In genomic region chr13:23740910-23741309, GRCm38 (mm10) we compare ENCODE assay signal across 10 mouse cellular contexts. TPM values are rescaled to one million over a fixed set of nuclear protein-coding genes. Genes with fewer than 3 reads are reported as not detected.
DNase-seq lines count a peak whose midpoint lies in the region; ATAC-seq and TF ChIP-seq lines count a peak whose summit lies in the region.
"Had no signal": no experiment of that assay in that cellular context is flagged by ENCODE, and none has a peak within 500 bp of the region (broad histone marks: within the 10 kb centered on the region; RNA-seq: fewer than 3 reads in every experiment).

No protein-coding gene starts in this region.

- H3K9me3 ChIP-seq in forebrain, embryonic 11.5 days (ENCODE audit: control insufficient read depth, low read length) = no peaks in the 10 kb centered on the region
- H3K9me3 ChIP-seq in forebrain, postnatal 0 days (ENCODE audit: low read length) = no peaks in the 10 kb centered on the region
- H3K9me3 ChIP-seq in limb, embryonic 13.5 days = no peaks in the 10 kb centered on the region

- H3K4me1 ChIP-seq in forebrain, embryonic 11.5 days (replicated peaks; ENCODE audit: control insufficient read depth, insufficient read depth, low read length) = no peaks in the 10 kb centered on the region; the same call in 1 of the 2 replicates
- H3K4me1 ChIP-seq in forebrain, postnatal 0 days (ENCODE audit: insufficient read depth) = peaks cover 6% of the 10 kb centered on the region
- peaks cover 21% of the 10 kb centered on the region for H3K4me1 ChIP-seq in limb, embryonic 13.5 days

- no peaks in the 10 kb centered on the region for H3K36me3 ChIP-seq in forebrain, embryonic 11.5 days (ENCODE audit: control insufficient read depth, insufficient read depth, low read length)
- no peaks in the 10 kb centered on the region for H3K36me3 ChIP-seq in forebrain, postnatal 0 days (ENCODE audit: insufficient read depth)
- H3K36me3 ChIP-seq in limb, embryonic 13.5 days = no peaks in the 10 kb centered on the region

- H3K27ac ChIP-seq in forebrain, embryonic 11.5 days (ENCODE audit: low read depth, low read length) = no peak overlapping the region
- no peak overlapping the region for H3K27ac ChIP-seq in forebrain, postnatal 0 days (ENCODE audit: low read depth, low read length)
- 0 out of 2 replicates have a peak overlapping the region, but pooled peaks have one; percentile 58 for H3K27ac ChIP-seq in limb, embryonic 13.5 days

- H3K4me3 ChIP-seq in forebrain, embryonic 11.5 days (ENCODE audit: low read depth, low read length) = no peak overlapping the region
- H3K4me3 ChIP-seq in forebrain, postnatal 0 days (ENCODE audit: low read depth, low read length) = no peak overlapping the region
- peak overlapping the region; percentile 64 for H3K4me3 ChIP-seq in limb, embryonic 13.5 days

- no peak for DNase-seq in forebrain, embryonic 11.5 days (ENCODE audit: low spot score)
- no peak for DNase-seq in forebrain, postnatal 0 days
- peak; percentile 13 for DNase-seq in thymus, postnatal 0 days (ENCODE audit: low spot score)
- DNase-seq in thymus, postnatal 10 days (ENCODE audit: low spot score in 2 of 2) = no peak
- DNase-seq in adrenal gland, adult 8-10 months = no peak
- no peak for DNase-seq in gastrocnemius, adult 8-10 months (ENCODE audit: low spot score in 2 of 2)
- no peak for DNase-seq in B cell, adult 2 months
- DNase-seq: cerebellum, adult 9-11 months had no signal

- TF ChIP-seq CTCF in forebrain, postnatal 0 days (IDR thresholded peaks at IDR 0.05; ENCODE audit: low read depth) = no peak

- no peak overlapping the region for H3K9ac ChIP-seq in forebrain, embryonic 11.5 days (ENCODE audit: low read length)
- H3K9ac ChIP-seq in forebrain, postnatal 0 days = no peak overlapping the region
- peak overlapping the region; percentile 89; the same call in 1 of the 2 replicates for H3K9ac ChIP-seq in limb, embryonic 13.5 days

- H3K27me3 ChIP-seq in forebrain, embryonic 11.5 days (ENCODE audit: control insufficient read depth, insufficient read depth, low read length) = no peaks in the 10 kb centered on the region
- no peaks in the 10 kb centered on the region for H3K27me3 ChIP-seq in forebrain, postnatal 0 days (ENCODE audit: insufficient read depth, low read length)
- H3K27me3 ChIP-seq in limb, embryonic 13.5 days = no peaks in the 10 kb centered on the region

- H3K4me2 ChIP-seq in forebrain, embryonic 11.5 days (ENCODE audit: low read depth, low read length, severe bottlenecking) = peak overlapping the region; percentile 95; the same call in 1 of the 2 replicates
- H3K4me2 ChIP-seq in forebrain, postnatal 0 days (ENCODE audit: low read depth) = no peak overlapping the region
- H3K4me2 ChIP-seq in limb, embryonic 13.5 days (replicated peaks) = peak overlapping the region; percentile 95

- ATAC-seq in forebrain, embryonic 11.5 days (replicated peaks; ENCODE audit: low FRiP score) = no peak
- ATAC-seq in forebrain, postnatal 0 days = no peak
- no peak for ATAC-seq in limb, embryonic 13.5 days (ENCODE audit: low FRiP score, low read depth)
- ATAC-seq: CD4-positive, CD25-positive, alpha-beta regulatory T cell, adult 4 months had no signal

- 71% methylated on average over 5 of the region's 5 CpGs for WGBS in forebrain, embryonic 11.5 days
- WGBS in forebrain, postnatal 0 days = 69% methylated on average over 5 of the region's 5 CpGs
- WGBS in limb, embryonic 13.5 days = 62% methylated on average over 5 of the region's 5 CpGs

RNA-seq across cellular contexts. Expression of gene Hist1h1c, which starts 2.3 kb away (rescaled TPM):
- 14.5 and 15.2 TPM in 2 replicates for polyA plus RNA-seq in forebrain, embryonic 11.5 days (2014; fragmentation: Nextera tagmentation; extraction: Ambion mirVana)
- total RNA-seq in forebrain, postnatal 0 days (2014; rRNA removed) = 475 and 498 TPM in 2 replicates
- polyA plus RNA-seq in forebrain, postnatal 0 days (2015; fragmentation: Nextera tagmentation; extraction: Ambion mirVana) = 24.0 and 26.3 TPM in 2 replicates
- polyA plus RNA-seq in thymus, postnatal 0 days (2015; fragmentation: Nextera tagmentation; extraction: Ambion mirVana) = 37.5 and 44.7 TPM in 2 replicates
- polyA plus RNA-seq in limb, embryonic 13.5 days (2015; fragmentation: Nextera tagmentation; extraction: Ambion mirVana) = 22.0 and 23.8 TPM in 2 replicates
- 100 to 1,000 TPM; 212 to 290 (median 255) TPM for total RNA-seq in adrenal gland, adult 8-10 months (2022)
- 100 to 1,000 TPM; 196 to 246 (median 227) TPM for total RNA-seq in gastrocnemius, adult 8-10 months (2022)

RNA-seq across cellular contexts. Expression of gene Hist1h3c, which starts 4.5 kb away (rescaled TPM):
- 8.7 and 10.6 TPM in 2 replicates for polyA plus RNA-seq in forebrain, embryonic 11.5 days (2014; fragmentation: Nextera tagmentation; extraction: Ambion mirVana)
- total RNA-seq in forebrain, postnatal 0 days (2014; rRNA removed) = 294 and 301 TPM in 2 replicates
- polyA plus RNA-seq in forebrain, postnatal 0 days (2015; fragmentation: Nextera tagmentation; extraction: Ambion mirVana) = 0.84 TPM in 1 of 2 replicates, not detected in the other
- 32.0 and 33.1 TPM in 2 replicates for polyA plus RNA-seq in thymus, postnatal 0 days (2015; fragmentation: Nextera tagmentation; extraction: Ambion mirVana)
- 17.7 and 20.6 TPM in 2 replicates for polyA plus RNA-seq in limb, embryonic 13.5 days (2015; fragmentation: Nextera tagmentation; extraction: Ambion mirVana)
- total RNA-seq in adrenal gland, adult 8-10 months (2022) = 10 to 100 TPM in 1 of 4 experiments, 1 to 10 TPM in 3; 4.3 to 10.9 (median 7.4) TPM
- not detected for total RNA-seq in gastrocnemius, adult 8-10 months (2022)

RNA-seq across cellular contexts. Expression of gene Hist1h2bb, which starts 5.6 kb away (rescaled TPM):
- 2.6 and 3.4 TPM in 2 replicates for polyA plus RNA-seq in forebrain, embryonic 11.5 days (2014; fragmentation: Nextera tagmentation; extraction: Ambion mirVana)
- 647 and 680 TPM in 2 replicates for total RNA-seq in forebrain, postnatal 0 days (2014; rRNA removed)
- polyA plus RNA-seq in forebrain, postnatal 0 days (2015; fragmentation: Nextera tagmentation; extraction: Ambion mirVana) = not detected in 2 replicates
- 10.8 and 12.6 TPM in 2 replicates for polyA plus RNA-seq in thymus, postnatal 0 days (2015; fragmentation: Nextera tagmentation; extraction: Ambion mirVana)
- 2.2 and 3.1 TPM in 2 replicates for polyA plus RNA-seq in limb, embryonic 13.5 days (2015; fragmentation: Nextera tagmentation; extraction: Ambion mirVana)
- 10 to 100 TPM; 14.8 to 24.3 (median 20.0) TPM for total RNA-seq in adrenal gland, adult 8-10 months (2022)
- 1 to 10 TPM; 1.1 to 1.6 (median 1.4) TPM for total RNA-seq in gastrocnemius, adult 8-10 months (2022)

RNA-seq across cellular contexts. Expression of gene Hist1h2ab, which starts 10.0 kb away (rescaled TPM):
- 59.7 and 63.1 TPM in 2 replicates for polyA plus RNA-seq in forebrain, embryonic 11.5 days (2014; fragmentation: Nextera tagmentation; extraction: Ambion mirVana)
- total RNA-seq in forebrain, postnatal 0 days (2014; rRNA removed) = 305 and 340 TPM in 2 replicates
- polyA plus RNA-seq in forebrain, postnatal 0 days (2015; fragmentation: Nextera tagmentation; extraction: Ambion mirVana) = 4.4 and 6.7 TPM in 2 replicates
- polyA plus RNA-seq in thymus, postnatal 0 days (2015; fragmentation: Nextera tagmentation; extraction: Ambion mirVana) = 144 and 155 TPM in 2 replicates
- 47.8 and 56.8 TPM in 2 replicates for polyA plus RNA-seq in limb, embryonic 13.5 days (2015; fragmentation: Nextera tagmentation; extraction: Ambion mirVana)
- total RNA-seq in adrenal gland, adult 8-10 months (2022) = 10 to 100 TPM; 24.0 to 37.5 (median 29.3) TPM
- total RNA-seq in gastrocnemius, adult 8-10 months (2022) = 1 to 10 TPM in 2 of 4 experiments, under 1 TPM in 1, not detected in 1; 0.97 to 4.9 (median 3.5) TPM

RNA-seq across cellular contexts. Expression of gene Hist1h3b, which starts 11.2 kb away (rescaled TPM):
- polyA plus RNA-seq in forebrain, embryonic 11.5 days (2014; fragmentation: Nextera tagmentation; extraction: Ambion mirVana) = 11.7 and 15.4 TPM in 2 replicates
- total RNA-seq in forebrain, postnatal 0 days (2014; rRNA removed) = 229 and 254 TPM in 2 replicates
- 0.25 and 0.67 TPM in 2 replicates for polyA plus RNA-seq in forebrain, postnatal 0 days (2015; fragmentation: Nextera tagmentation; extraction: Ambion mirVana)
- polyA plus RNA-seq in thymus, postnatal 0 days (2015; fragmentation: Nextera tagmentation; extraction: Ambion mirVana) = 45.8 and 78.0 TPM in 2 replicates
- 14.7 and 16.3 TPM in 2 replicates for polyA plus RNA-seq in limb, embryonic 13.5 days (2015; fragmentation: Nextera tagmentation; extraction: Ambion mirVana)
- total RNA-seq in adrenal gland, adult 8-10 months (2022) = 10 to 100 TPM; 18.1 to 29.8 (median 26.6) TPM
- total RNA-seq in gastrocnemius, adult 8-10 months (2022) = 1 to 10 TPM in 2 of 4 experiments, not detected in 2; 2.7 to 2.8 TPM
- polyA plus RNA-seq: CD4-positive, CD25-positive, alpha-beta regulatory T cell, adult 4 months had no signal
